Mouse (Mus musculus): ENCODE data around the gene 2010300C02Rik. TPM values are rescaled to one million over a fixed set of nuclear protein-coding genes. Genes with fewer than 3 reads are reported as not detected.
A peak's percentile ranks its signal among the peaks of the same experiment; 100 is the strongest.
"Not testable (repeated sequence)": the region's sequence is repeated elsewhere in the genome, so short reads cannot be mapped to it uniquely, and the experiment has no call there.

Gene 2010300C02Rik
- total RNA-seq, 2 experiments from 2014 or later, result 0.94 to 0.98 TPM

DNA sequence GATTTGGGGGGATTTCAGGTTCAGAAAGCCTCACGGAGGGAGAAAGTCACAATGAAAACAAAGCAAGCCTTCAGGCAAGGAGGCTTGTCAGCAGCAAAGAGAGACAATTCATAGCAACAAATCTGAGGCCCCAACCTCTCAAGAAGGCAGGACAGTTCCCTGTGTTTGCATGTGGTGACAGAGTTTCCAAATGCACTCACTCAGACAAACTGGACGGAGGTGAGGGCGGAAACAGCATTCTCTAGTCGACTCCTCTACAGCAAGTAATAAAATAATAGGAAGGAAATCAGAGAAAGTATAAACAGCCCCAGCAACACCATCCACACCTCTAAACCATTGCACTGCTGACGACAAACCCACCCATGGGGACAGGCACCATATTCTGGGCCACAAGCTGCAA is 120.9 kb downstream of the 2010300C02Rik start:
- intact Hi-C loops (cut with DNase I), result no loop called here
- DNase-seq, result no peak

GRCm38 (mm10) chr1:37594812-37595211 is 125.1 kb downstream of the 2010300C02Rik start:
- DNase-seq; intact Hi-C loops (cut with DNase I): not testable (repeated sequence)

DNA sequence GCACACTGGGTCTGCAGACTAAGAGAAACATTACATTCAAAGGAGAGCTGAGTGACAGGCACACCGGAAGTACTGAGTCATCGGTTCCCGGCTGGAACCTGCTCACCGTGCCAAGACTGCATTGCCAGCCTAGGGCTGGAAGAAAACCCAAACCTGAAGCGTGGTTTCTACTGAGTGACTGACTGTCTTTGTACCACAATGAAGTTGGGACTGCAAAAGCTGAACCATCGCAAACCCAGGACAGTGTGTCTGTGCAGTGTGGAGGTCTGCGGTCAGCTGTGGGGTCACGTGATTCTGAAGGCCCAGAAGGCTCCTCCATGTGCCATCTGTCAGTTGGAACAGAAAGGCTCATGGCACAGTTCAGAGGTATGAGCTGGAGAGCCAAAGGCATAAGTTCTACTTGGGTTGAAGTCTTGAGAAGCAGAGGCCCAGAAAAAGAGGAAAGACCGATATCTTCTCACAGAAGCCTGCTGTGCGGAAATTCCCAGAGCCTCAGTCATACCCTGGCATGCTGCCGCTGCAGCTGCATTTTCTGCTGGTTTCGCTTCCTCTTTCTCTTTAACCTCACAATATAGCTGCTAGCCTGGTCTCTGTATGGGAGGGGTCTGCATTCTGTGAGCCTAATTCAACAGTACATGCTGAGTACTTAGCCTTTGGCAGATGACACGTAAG is 133.9 kb downstream of the 2010300C02Rik start:
- intact Hi-C loops (cut with DNase I), result loop anchor here (2.0 kb wide), 1 partner anchor 47 kb away; no protein-coding TSS in a partner anchor
- peak; percentile 80 to 81 for DNase-seq

- intact Hi-C loops (cut with DNase I), result loop anchor here (2.0 kb wide), 1 partner anchor 49 kb away; no protein-coding TSS in a partner anchor
- DNase-seq, result no peak
These were observed 136.0 kb downstream of the 2010300C02Rik start for GRCm38 (mm10) chr1:37583795-37584464.

DNA sequence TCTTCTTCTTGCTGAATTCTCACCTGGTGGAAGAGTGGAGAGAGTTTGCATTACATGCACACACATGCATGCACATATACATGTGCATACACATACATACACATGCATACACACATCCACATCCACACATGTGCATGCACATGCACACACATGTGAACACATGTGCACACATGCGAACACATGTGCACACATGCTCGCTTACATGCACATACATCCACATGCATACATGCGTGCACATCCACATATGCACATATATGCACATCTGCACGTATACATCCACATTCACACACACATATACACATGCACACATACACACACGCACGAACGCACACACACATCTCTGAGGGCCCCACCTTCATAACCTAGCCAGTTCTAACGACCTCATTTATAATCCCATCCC is 136.7 kb downstream of the 2010300C02Rik start:
- DNase-seq, result no peak
- intact Hi-C loops (cut with DNase I), result no loop called here

DNA sequence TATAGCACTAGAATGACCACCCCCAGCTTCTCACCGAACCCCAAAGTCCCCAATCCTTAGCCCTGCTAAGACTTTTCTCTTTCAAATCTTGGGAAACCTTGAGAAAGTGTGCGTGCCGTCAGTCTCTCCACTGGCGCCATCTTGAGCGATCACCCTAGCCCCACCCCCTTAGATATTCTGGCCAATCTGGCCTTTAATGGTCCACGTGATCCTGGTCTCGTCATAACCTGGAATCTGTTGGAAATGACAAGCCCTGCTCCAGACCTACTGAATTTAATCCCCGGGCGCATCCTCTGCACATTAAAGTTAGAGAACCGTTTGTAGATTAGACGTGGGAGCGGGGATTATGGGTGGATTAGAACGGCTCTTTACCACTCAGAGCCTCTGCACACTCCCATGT is 140.2 kb downstream of the 2010300C02Rik start:
- intact Hi-C loops (cut with DNase I), result no loop called here
- DNase-seq, result no peak

DNA sequence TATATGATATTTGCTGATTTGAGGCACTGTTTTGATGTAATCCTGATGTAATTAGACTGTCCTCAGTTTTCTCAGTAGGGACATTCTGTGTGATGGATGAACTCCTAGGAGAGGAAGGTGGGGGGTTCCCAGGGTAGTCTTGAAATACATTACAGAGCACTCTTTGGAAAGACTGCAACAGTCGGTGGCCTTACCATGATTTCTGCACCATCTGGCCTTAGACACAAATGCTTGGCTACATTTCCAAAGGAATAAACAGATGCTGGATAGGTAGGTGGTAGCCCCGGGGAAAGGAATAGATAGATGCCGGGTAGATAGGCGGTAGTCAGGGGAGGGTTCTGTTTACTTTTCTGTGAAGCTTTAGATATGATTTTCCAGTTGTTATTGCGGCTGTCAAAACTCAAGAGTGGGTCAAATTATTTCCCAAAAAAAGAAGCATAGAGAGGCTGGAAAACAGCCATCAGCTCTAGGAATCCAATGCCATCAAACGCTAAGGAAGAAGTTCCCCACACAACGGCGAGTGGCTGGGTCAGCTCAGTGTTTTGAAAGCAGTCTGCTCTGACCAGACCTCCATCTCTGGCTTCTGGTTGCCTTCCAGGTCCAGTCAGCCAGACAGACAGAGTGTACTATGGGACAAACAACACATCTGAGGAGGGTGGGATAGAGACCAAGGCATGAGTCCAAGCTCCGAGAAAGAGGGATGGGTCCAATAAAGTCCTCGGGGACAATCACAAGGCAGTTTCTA is 147.2 kb downstream of the 2010300C02Rik start:
- peak in 1 of 2 experiments; percentile 14 for DNase-seq
- intact Hi-C loops (cut with DNase I), result no loop called here

GRCm38 (mm10) chr1:37568379-37568778 is 151.5 kb downstream of the 2010300C02Rik start:
- intact Hi-C loops (cut with DNase I), result no loop called here
- no peak for DNase-seq

- intact Hi-C loops (cut with DNase I), result no loop called here
- no peak for DNase-seq
These were observed 153.1 kb downstream of the 2010300C02Rik start for GRCm38 (mm10) chr1:37566754-37567153.

DNA sequence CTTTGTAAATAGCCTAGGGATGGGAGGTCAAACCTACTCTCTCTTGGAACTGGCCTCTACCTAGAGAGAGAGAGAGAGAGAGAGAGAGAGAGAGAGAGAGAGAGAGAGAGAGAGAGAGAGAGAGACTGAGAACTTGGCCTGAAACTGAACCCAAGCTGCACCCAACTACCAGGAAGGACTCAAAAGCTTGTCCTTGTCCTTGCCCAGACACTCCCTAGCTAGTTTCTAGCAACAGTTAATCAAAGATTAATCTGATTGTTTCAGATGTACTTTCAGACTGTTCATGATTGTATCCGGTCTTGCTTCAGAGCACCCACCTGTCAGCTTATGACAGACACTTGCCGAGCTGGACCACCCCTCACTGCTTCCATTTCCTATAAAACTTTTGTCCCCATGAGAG is 153.5 kb downstream of the 2010300C02Rik start:
- DNase-seq, result no peak
- intact Hi-C loops (cut with DNase I), result no loop called here

DNA sequence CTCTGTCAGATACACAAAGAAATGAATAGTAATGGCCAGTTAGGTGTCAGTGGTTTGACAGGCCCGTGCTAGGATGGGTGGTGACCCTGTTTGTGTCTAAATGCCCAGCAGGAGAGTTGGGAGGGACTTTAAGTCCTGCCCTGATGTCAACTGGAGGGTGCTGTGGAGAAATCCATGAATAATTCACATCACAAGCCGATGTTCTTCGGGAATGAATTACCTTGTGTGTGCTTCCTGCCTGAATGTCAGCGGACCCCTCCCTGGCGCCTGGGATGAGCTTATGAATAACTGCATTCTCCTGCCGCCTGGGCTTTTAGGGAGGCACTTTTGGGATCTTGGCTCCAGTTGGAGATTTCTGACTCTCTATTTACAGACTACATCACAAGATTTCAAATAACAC is 154.5 kb downstream of the 2010300C02Rik start:
- DNase-seq, result no peak
- intact Hi-C loops (cut with DNase I), result no loop called here

DNA sequence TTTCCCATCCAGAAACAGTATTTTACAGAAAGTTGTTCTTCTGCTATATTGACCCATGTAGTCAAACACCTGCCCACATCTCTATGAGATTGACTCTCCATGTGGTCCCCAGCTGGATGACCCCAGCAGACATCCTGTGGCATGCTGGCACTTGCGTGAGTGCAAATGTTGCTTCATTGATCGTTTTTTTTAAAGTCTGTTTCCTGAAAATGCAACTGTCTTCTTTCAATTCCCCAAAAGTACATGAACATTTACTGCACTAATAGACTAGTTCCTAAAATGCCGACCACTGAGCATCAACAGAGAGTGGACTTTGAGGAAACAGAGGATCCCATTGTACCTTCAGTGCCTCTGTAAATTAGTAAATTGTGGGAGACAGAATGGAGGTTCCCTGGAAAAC is 157.9 kb downstream of the 2010300C02Rik start:
- intact Hi-C loops (cut with DNase I), result no loop called here
- no peak for DNase-seq

Other genes starting within 250 kb of the 2010300C02Rik start
- gene Mgat4a, start 179.1 kb downstream of the 2010300C02Rik start, total RNA-seq (2021), result 10 to 100 TPM; 11.2 to 13.4 TPM
- gene Tsga10, start 146.3 kb upstream of the 2010300C02Rik start, total RNA-seq (2021), result 1 to 10 TPM; 3.8 to 3.9 TPM
- 10 to 100 TPM; 12.2 to 12.3 TPM for gene Lipt1, start 151.7 kb upstream of the 2010300C02Rik start, total RNA-seq (2021)
- gene Mitd1, start 170.3 kb upstream of the 2010300C02Rik start, total RNA-seq (2021), result 1 to 10 TPM; 3.4 to 4.9 TPM
- gene Mrpl30, start 170.4 kb upstream of the 2010300C02Rik start, total RNA-seq (2021), result 100 to 1,000 TPM; 396 to 431 TPM
- not detected for gene Lyg2, start 196.4 kb upstream of the 2010300C02Rik start, total RNA-seq (2021)
- gene Lyg1, start 237.7 kb upstream of the 2010300C02Rik start, total RNA-seq (2021), result not detected